Mouse (Mus musculus) embryonic fibroblast, embryonic 13.5 days (primary cell): ENCODE data around the gene E130208F15Rik.

ENCODE experiments used
- CTCF ChIP-seq: IDR thresholded peaks from 2 replicates; pipeline ENCODE4 v1.5.1; 2011; ENCODE audit warnings: mild to moderate bottlenecking, control low read depth, low read length, moderate library complexity, borderline replicate concordance; ENCODE audit not compliant: insufficient read depth
- POLR2A ChIP-seq: IDR thresholded peaks from 2 replicates; pipeline ENCODE4 v1.6.1; 2011; ENCODE audit warnings: low read depth, mild to moderate bottlenecking, control low read depth, low read length, moderate library complexity

GRCm38 (mm10) chr7:30274383-30274782 lies 47.2 kb upstream of the E130208F15Rik start:
- TF ChIP-seq CTCF (no peak), POLR2A (no peak)
